Mouse (Mus musculus) Patski (cell line): ENCODE data around the gene Hrc. TPM values are rescaled to one million over a fixed set of nuclear protein-coding genes. Genes with fewer than 3 reads are reported as not detected.

Experiments
- ATAC-seq: fragments of 100-300 bp; one replicate; pipeline ENCODE4 v1.8.0; 2021
- CTCF ChIA-PET: fragments of 350-600 bp; sonication (Branson Sonifier 250); formaldehyde crosslinking; loops from one replicate; lab custom pipeline; 2022; ENCODE audit warnings: inconsistent platforms; lab: Charles Lee
- POLR2A ChIA-PET: fragments of 350-600 bp; sonication (Branson Sonifier 250); formaldehyde crosslinking; loops from one replicate; lab custom pipeline; 2022; ENCODE audit warnings: antibody characterized with exemption, inconsistent platforms; lab: Charles Lee
- DNase-seq: peaks from one replicate; pipeline ENCODE4 v3.0.0-alpha.2; 2011; ENCODE audit warnings: low read depth, low spot score
- H3K27me3 ChIP-seq: fragments of 371-371 bp; one replicate; pipeline ENCODE4 v1.5.1; 2021
- CTCF ChIP-seq: fragments of 100-300 bp; IDR thresholded peaks from one replicate; pipeline ENCODE4 v1.5.1; 2021
- in situ Hi-C: fragments of 300-500 bp; cut with MboI; formaldehyde crosslinking; loops from 3 replicates; pipeline ENCODE4 v1.11.1; 2018; ENCODE audit warnings: low pct_unique_long_range_greater_than_20kb, mixed read lengths
- polyA plus RNA-seq: library from polyadenylated mRNA; unstranded; gene quantifications from one replicate; pipeline ENCODE4 v1.2.3, GENCODE M21; 2021

The Hrc gene
- polyA plus RNA-seq, 1 experiment from 2014 or later, result 0.06 TPM

- POLR2A ChIA-PET, result no interaction called here
- ATAC-seq, result no peak
- CTCF ChIA-PET, result interaction anchor here (1.1 kb wide), 1 partner anchor 8 kb away, joined by 3 read pairs; no protein-coding TSS in a partner anchor
- TF ChIP-seq CTCF, result no peak
- in situ Hi-C loops, result no loop called here
- DNase-seq, result no peak
- H3K27me3 ChIP-seq, result no peaks in the 10 kb centered on the region
Observed at GRCm38 (mm10) chr7:45331502-45331901, 3.6 kb upstream of the Hrc start.

GRCm38 (mm10) chr7:45332685-45333425 is 2.2 kb upstream of the Hrc start:
- no peak for TF ChIP-seq CTCF
- DNase-seq (no peak), ATAC-seq (peak; percentile 59)
- ChIA-PET CTCF (no interaction called here), POLR2A (interaction anchor here (0.6 to 1.1 kb wide), 2 partner anchors 17 to 33 kb away, joined by 3 read pairs; no protein-coding TSS in a partner anchor)
- in situ Hi-C loops, result no loop called here
- H3K27me3 ChIP-seq, result no peaks in the 10 kb centered on the region

GRCm38 (mm10) chr7:45333431-45333982 is 1.6 kb upstream of the Hrc start, which contains the start of gene Trpm4:
Trpm4 (minus strand) TSS chr7:45333780.
- in situ Hi-C loops, result no loop called here
- CTCF ChIA-PET, result no interaction called here
- H3K27me3 ChIP-seq, result no peaks in the 10 kb centered on the region
- no peak for TF ChIP-seq CTCF
- POLR2A ChIA-PET, result interaction anchor here (0.6 to 1.1 kb wide), 2 partner anchors 18 to 33 kb away, joined by 3 read pairs; no protein-coding TSS in a partner anchor
- DNase-seq, result no peak
- ATAC-seq, result peak; percentile 37

GRCm38 (mm10) chr7:45334605-45335004 is 485 bp upstream of the Hrc start:
- no peak for DNase-seq
- ChIA-PET CTCF (no interaction called here), POLR2A (interaction anchor here (0.6 kb wide), 1 partner anchor 22 kb away, joined by 4 read pairs; no protein-coding TSS in a partner anchor)
- H3K27me3 ChIP-seq, result no peaks in the 10 kb centered on the region
- in situ Hi-C loops, result no loop called here
- ATAC-seq, result no peak
- TF ChIP-seq CTCF, result no peak

GRCm38 (mm10) chr7:45336319-45336718 is 1.2 kb downstream of the Hrc start:
- DNase-seq (no peak), ATAC-seq (no peak)
- H3K27me3 ChIP-seq, result no peaks in the 10 kb centered on the region
- CTCF ChIA-PET, result interaction anchor here (1.3 kb wide), 1 partner anchor 31 kb away, joined by 4 read pairs; no protein-coding TSS in a partner anchor
- POLR2A ChIA-PET, result no interaction called here
- TF ChIP-seq CTCF, result no peak
- in situ Hi-C loops, result no loop called here

GRCm38 (mm10) chr7:45337469-45337868 is 2.4 kb downstream of the Hrc start:
- H3K27me3 ChIP-seq, result no peaks in the 10 kb centered on the region
- POLR2A ChIA-PET, result no interaction called here
- ATAC-seq (no peak), DNase-seq (no peak)
- CTCF ChIA-PET, result interaction anchor here (1.3 kb wide), 1 partner anchor 32 kb away, joined by 4 read pairs; no protein-coding TSS in a partner anchor
- no peak for TF ChIP-seq CTCF
- in situ Hi-C loops, result no loop called here

GRCm38 (mm10) chr7:45338161-45338911 is 3.2 kb downstream of the Hrc start:
- in situ Hi-C loops, result no loop called here
- H3K27me3 ChIP-seq, result no peaks in the 10 kb centered on the region
- POLR2A ChIA-PET, result no interaction called here
- ATAC-seq (no peak), DNase-seq (no peak)
- no peak for TF ChIP-seq CTCF
- CTCF ChIA-PET, result interaction anchor here (1.4 to 4.7 kb wide), 2 partner anchors 28 to 39 kb away, joined by 4 to 44 read pairs; no protein-coding TSS in a partner anchor

GRCm38 (mm10) chr7:45339410-45340065 is 4.4 kb downstream of the Hrc start:
- TF ChIP-seq CTCF, result no peak
- ChIA-PET POLR2A (no interaction called here), CTCF (interaction anchor here (1.4 to 4.7 kb wide), 3 partner anchors 30 to 40 kb away, joined by 4 to 44 read pairs (median 28); no protein-coding TSS in a partner anchor)
- no peak for DNase-seq
- in situ Hi-C loops, result loop anchor here (5.0 kb wide), 1 partner anchor 32 kb away; no protein-coding TSS in a partner anchor
- no peaks in the 10 kb centered on the region for H3K27me3 ChIP-seq
- peak; percentile 63 for ATAC-seq

- ATAC-seq, result no peak
- in situ Hi-C loops, result loop anchor here (5.0 kb wide), 1 partner anchor 33 kb away; no protein-coding TSS in a partner anchor
Observed at GRCm38 (mm10) chr7:45340066-45340442, 5.0 kb downstream of the Hrc start.

More at GRCm38 (mm10) chr7:45340066-45340442, 5.0 kb downstream of the Hrc start:
- POLR2A ChIA-PET, result no interaction called here
- CTCF ChIA-PET, result interaction anchor here (1.2 to 4.7 kb wide), 4 partner anchors 26 to 40 kb away, joined by 5 to 44 read pairs (median 18); no protein-coding TSS in a partner anchor
- no peaks in the 10 kb centered on the region for H3K27me3 ChIP-seq
- no peak for TF ChIP-seq CTCF
- no peak for DNase-seq
